Mouse (Mus musculus): Measurements from ENCODE around the gene Noct. TPM values are rescaled to one million over a fixed set of nuclear protein-coding genes. Genes with fewer than 3 reads are reported as not detected.
"Not testable (repeated sequence)": the region's sequence is repeated elsewhere in the genome, so short reads cannot be mapped to it uniquely, and the experiment has no call there.

The Noct gene
- polyA plus RNA-seq, 1 experiment from 2014 or later, result 28.8 TPM

DNA sequence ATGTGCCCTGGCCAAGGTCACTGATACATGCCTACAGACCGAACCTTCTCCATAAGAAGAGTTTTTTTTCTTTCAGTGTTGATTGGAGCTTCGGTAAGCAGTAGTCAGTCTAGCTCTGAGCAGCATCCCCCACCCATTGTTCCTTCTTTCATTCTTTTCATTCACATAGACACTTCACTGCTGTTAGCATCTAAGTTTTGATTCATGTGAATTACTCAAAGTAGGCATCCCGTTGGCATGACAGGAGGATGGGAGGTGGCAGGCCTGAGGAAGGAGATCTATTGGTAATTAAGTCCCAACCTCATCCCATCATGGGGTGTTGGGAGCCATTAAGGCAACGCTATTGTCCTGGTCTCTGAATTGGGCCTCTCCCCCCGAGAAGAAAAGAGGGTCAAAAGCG lies 8.6 kb upstream of the Noct start:
- 79% methylated on average over 6 of the region's 6 CpGs for WGBS
- no peaks in the 10 kb centered on the region for H3K4me1 ChIP-seq (ENCODE audit: control insufficient read depth, insufficient read depth, low read depth, low read length)

GRCm38 (mm10) chr3:51216351-51216750 lies 7.9 kb upstream of the Noct start:
- H3K4me2 ChIP-seq (ENCODE audit: low read length); ATAC-seq; H3K36me3 ChIP-seq (ENCODE audit: control insufficient read depth, insufficient read depth, low read length); H3K27ac ChIP-seq (ENCODE audit: low read depth, low read length); H3K9ac ChIP-seq (ENCODE audit: low read depth, low read length); H3K4me1 ChIP-seq (ENCODE audit: control insufficient read depth, insufficient read depth, low read depth, low read length); H3K4me3 ChIP-seq (ENCODE audit: low read length); H3K9me3 ChIP-seq (ENCODE audit: control insufficient read depth, low read length); H3K27me3 ChIP-seq (replicated peaks; ENCODE audit: control insufficient read depth, insufficient read depth, low read length): not testable (repeated sequence)
- WGBS, result 85% methylated on average over 6 of the region's 10 CpGs

More for the DNA sequence above, 8.6 kb upstream of the Noct start:
- Histone ChIP-seq H3K4me2 (ENCODE audit: low read length) (no peak overlapping the region), H3K36me3 (ENCODE audit: control insufficient read depth, insufficient read depth, low read length) (no peaks in the 10 kb centered on the region), H3K9ac (ENCODE audit: low read depth, low read length) (no peak overlapping the region), H3K4me3 (ENCODE audit: low read length) (no peak overlapping the region), H3K9me3 (ENCODE audit: control insufficient read depth, low read length) (no peaks in the 10 kb centered on the region), H3K27me3 (replicated peaks; ENCODE audit: control insufficient read depth, insufficient read depth, low read length) (no peaks in the 10 kb centered on the region), H3K27ac (ENCODE audit: low read depth, low read length) (no peak overlapping the region)
- no peak for ATAC-seq

- H3K9ac ChIP-seq (ENCODE audit: low read depth, low read length); H3K4me1 ChIP-seq (ENCODE audit: control insufficient read depth, insufficient read depth, low read depth, low read length); H3K27ac ChIP-seq (ENCODE audit: low read depth, low read length); H3K4me2 ChIP-seq (ENCODE audit: low read length); H3K36me3 ChIP-seq (ENCODE audit: control insufficient read depth, insufficient read depth, low read length); ATAC-seq; H3K9me3 ChIP-seq (ENCODE audit: control insufficient read depth, low read length); H3K4me3 ChIP-seq (ENCODE audit: low read length); H3K27me3 ChIP-seq (replicated peaks; ENCODE audit: control insufficient read depth, insufficient read depth, low read length): not testable (repeated sequence)
- whole genome bisulfite sequencing, result 93% methylated on average over 6 of the region's 6 CpGs
These were observed 5.9 kb upstream of the Noct start for GRCm38 (mm10) chr3:51218385-51218784.

GRCm38 (mm10) chr3:51219213-51219612 lies 5.0 kb upstream of the Noct start:
- no peak for ATAC-seq
- H3K4me1 ChIP-seq (ENCODE audit: control insufficient read depth, insufficient read depth, low read depth, low read length), result peaks cover 7% of the 10 kb centered on the region
- H3K9me3 ChIP-seq (ENCODE audit: control insufficient read depth, low read length), result no peaks in the 10 kb centered on the region
- no peak overlapping the region for H3K4me2 ChIP-seq (ENCODE audit: low read length)
- H3K27ac ChIP-seq (ENCODE audit: low read depth, low read length), result no peak overlapping the region
- no peaks in the 10 kb centered on the region for H3K27me3 ChIP-seq (replicated peaks; ENCODE audit: control insufficient read depth, insufficient read depth, low read length)
- 91% methylated on average over 5 of the region's 5 CpGs for WGBS
- H3K4me3 ChIP-seq (ENCODE audit: low read length), result no peak overlapping the region
- H3K36me3 ChIP-seq (ENCODE audit: control insufficient read depth, insufficient read depth, low read length), result no peaks in the 10 kb centered on the region
- H3K9ac ChIP-seq (ENCODE audit: low read depth, low read length), result no peak overlapping the region

DNA sequence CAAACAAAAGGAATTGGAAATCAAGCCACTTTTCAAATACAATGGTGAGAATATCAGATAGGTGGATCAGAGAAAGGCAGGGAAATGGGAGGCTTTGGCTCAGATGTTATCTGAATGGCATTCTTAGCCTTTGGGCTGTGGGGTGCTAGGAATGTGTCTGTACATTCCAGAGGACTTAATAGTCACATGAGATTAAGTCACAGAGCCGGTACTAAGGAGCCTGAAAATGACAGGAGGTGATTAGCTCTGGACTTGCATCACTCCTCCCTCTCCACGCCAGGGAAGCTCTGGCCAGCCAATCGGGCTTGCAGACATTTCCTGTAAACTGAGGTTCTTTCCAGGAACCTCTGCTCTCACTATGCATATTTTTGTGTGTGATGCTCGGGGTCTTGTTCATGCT lies 3.4 kb upstream of the Noct start:
- WGBS, result 64% methylated on average over 4 of the region's 4 CpGs
- H3K27ac ChIP-seq (ENCODE audit: low read depth, low read length), result no peak overlapping the region
- H3K9ac ChIP-seq (ENCODE audit: low read depth, low read length), result no peak overlapping the region
- no peak overlapping the region for H3K4me3 ChIP-seq (ENCODE audit: low read length)
- H3K36me3 ChIP-seq (ENCODE audit: control insufficient read depth, insufficient read depth, low read length), result no peaks in the 10 kb centered on the region
- H3K9me3 ChIP-seq (ENCODE audit: control insufficient read depth, low read length), result no peaks in the 10 kb centered on the region
- no peak overlapping the region for H3K4me2 ChIP-seq (ENCODE audit: low read length)
- ATAC-seq, result no peak
- no peaks in the 10 kb centered on the region for H3K27me3 ChIP-seq (replicated peaks; ENCODE audit: control insufficient read depth, insufficient read depth, low read length)
- peaks cover 11% of the 10 kb centered on the region for H3K4me1 ChIP-seq (ENCODE audit: control insufficient read depth, insufficient read depth, low read depth, low read length)

- H3K9ac ChIP-seq (ENCODE audit: low read depth, low read length), result no peak overlapping the region
- 80% methylated on average over 8 of the region's 8 CpGs for WGBS
- H3K9me3 ChIP-seq (ENCODE audit: control insufficient read depth, low read length), result no peaks in the 10 kb centered on the region
- H3K27me3 ChIP-seq (replicated peaks; ENCODE audit: control insufficient read depth, insufficient read depth, low read length), result no peaks in the 10 kb centered on the region
- no peaks in the 10 kb centered on the region for H3K36me3 ChIP-seq (ENCODE audit: control insufficient read depth, insufficient read depth, low read length)
- no peak for ATAC-seq
- H3K27ac ChIP-seq (ENCODE audit: low read depth, low read length), result no peak overlapping the region
- H3K4me2 ChIP-seq (ENCODE audit: low read length), result no peak overlapping the region
- no peak overlapping the region for H3K4me3 ChIP-seq (ENCODE audit: low read length)
- H3K4me1 ChIP-seq (ENCODE audit: control insufficient read depth, insufficient read depth, low read depth, low read length), result peaks cover 20% of the 10 kb centered on the region
These were observed 2.4 kb upstream of the Noct start for GRCm38 (mm10) chr3:51221847-51222246.

DNA sequence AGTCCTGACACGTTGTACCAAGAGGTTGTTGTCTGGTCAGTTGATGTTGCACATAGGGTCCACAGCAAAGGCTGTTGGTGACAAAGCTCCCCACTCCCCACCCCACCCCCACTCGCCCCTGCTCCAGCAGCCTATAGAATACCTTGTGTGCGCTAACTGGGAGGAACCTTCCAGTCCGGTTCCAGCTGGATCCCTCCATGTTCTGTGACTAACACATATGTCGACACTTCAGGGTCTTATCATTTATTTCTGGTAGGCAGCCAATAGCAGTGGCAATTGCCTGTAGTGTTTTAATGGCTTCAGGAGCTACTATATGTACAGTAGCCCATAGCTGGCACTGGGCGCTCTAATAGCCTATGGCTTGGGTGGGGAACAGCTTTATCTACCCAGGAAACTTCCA lies 1.9 kb upstream of the Noct start:
- Histone ChIP-seq H3K9ac (ENCODE audit: low read depth, low read length) (no peak overlapping the region), H3K27ac (ENCODE audit: low read depth, low read length) (no peak overlapping the region), H3K4me2 (ENCODE audit: low read length) (no peak overlapping the region), H3K4me3 (ENCODE audit: low read length) (no peak overlapping the region), H3K36me3 (ENCODE audit: control insufficient read depth, insufficient read depth, low read length) (no peaks in the 10 kb centered on the region), H3K27me3 (replicated peaks; ENCODE audit: control insufficient read depth, insufficient read depth, low read length) (no peaks in the 10 kb centered on the region), H3K4me1 (ENCODE audit: control insufficient read depth, insufficient read depth, low read depth, low read length) (peaks cover 22% of the 10 kb centered on the region), H3K9me3 (ENCODE audit: control insufficient read depth, low read length) (no peaks in the 10 kb centered on the region)
- ATAC-seq, result no peak
- WGBS, result 85% methylated on average over 6 of the region's 6 CpGs

DNA sequence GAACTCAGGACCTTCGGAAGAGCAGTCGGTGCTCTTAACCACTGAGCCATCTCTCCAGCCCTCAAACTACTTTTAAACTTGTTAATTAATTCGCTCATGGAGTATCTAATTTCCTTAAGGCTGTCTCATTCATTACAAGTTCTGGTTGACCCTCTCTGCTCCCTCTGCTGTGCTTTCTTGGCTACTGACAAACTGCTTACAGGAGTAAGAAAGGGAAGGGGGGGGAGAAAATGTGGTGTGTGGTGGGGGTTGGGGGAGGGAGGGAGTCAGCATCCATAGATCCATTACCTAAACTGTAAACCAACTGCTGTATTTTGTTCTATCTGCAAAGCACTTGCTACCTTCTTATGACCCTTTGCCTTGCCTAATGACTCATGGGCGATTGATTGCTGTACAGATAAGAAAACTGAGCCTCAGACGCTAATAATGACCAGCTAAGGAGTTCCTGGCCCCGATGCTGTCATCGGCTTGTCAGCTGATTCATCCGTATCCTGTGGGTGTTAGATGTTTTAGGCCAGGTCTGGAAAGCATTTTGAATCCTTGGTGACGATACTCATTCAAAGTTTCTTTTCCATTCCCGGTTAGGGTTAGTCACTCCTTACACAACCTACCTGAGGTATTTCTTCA lies 1.3 kb upstream of the Noct start:
- Histone ChIP-seq H3K9ac (ENCODE audit: low read depth, low read length) (no peak overlapping the region), H3K36me3 (ENCODE audit: control insufficient read depth, insufficient read depth, low read length) (no peaks in the 10 kb centered on the region), H3K9me3 (ENCODE audit: control insufficient read depth, low read length) (no peaks in the 10 kb centered on the region), H3K27ac (ENCODE audit: low read depth, low read length) (no peak overlapping the region; the same call in 1 of the 2 replicates), H3K4me1 (ENCODE audit: control insufficient read depth, insufficient read depth, low read depth, low read length) (peaks cover 23% of the 10 kb centered on the region), H3K27me3 (replicated peaks; ENCODE audit: control insufficient read depth, insufficient read depth, low read length) (no peaks in the 10 kb centered on the region), H3K4me2 (ENCODE audit: low read length) (peak overlapping the region; percentile 80; the same call in 1 of the 2 replicates), H3K4me3 (ENCODE audit: low read length) (no peak overlapping the region)
- WGBS, result 67% methylated on average over 10 of the region's 10 CpGs
- no peak for ATAC-seq

DNA sequence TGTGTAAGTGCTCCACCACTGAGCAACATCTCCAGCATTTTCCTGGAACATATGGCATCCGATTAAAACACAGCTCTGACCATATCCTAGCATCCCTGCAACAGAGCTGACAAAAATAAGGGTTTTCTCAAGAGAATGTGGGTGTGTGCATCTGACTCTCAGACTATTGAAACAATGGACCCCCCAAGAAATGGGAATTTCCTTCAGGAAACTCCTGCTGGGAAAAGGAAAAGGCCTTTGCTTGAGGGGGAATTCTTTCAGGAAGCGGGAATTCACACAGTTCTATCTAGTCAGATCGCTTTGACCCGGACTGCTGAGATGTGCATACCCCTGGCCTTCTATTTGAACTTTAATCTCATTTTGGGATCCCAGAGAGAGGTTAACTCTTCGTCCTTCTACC lies 691 bp upstream of the Noct start:
- Histone ChIP-seq H3K4me2 (ENCODE audit: low read length) (peak overlapping the region; percentile 80), H3K9me3 (ENCODE audit: control insufficient read depth, low read length) (no peaks in the 10 kb centered on the region), H3K36me3 (ENCODE audit: control insufficient read depth, insufficient read depth, low read length) (no peaks in the 10 kb centered on the region), H3K27ac (ENCODE audit: low read depth, low read length) (peak overlapping the region; percentile 46), H3K4me1 (ENCODE audit: control insufficient read depth, insufficient read depth, low read depth, low read length) (peaks cover 23% of the 10 kb centered on the region), H3K27me3 (replicated peaks; ENCODE audit: control insufficient read depth, insufficient read depth, low read length) (no peaks in the 10 kb centered on the region), H3K4me3 (ENCODE audit: low read length) (peak overlapping the region; percentile 95), H3K9ac (ENCODE audit: low read depth, low read length) (peak overlapping the region; percentile 19)
- 21% methylated on average over 5 of the region's 5 CpGs for WGBS
- ATAC-seq, result no peak

All from hindbrain, embryonic 16.5 days (tissue).